Mouse (Mus musculus) C2C12 (cell line): Measurements from ENCODE around the gene Arfgef2.

Experiments used
- CTCF ChIP-seq: IDR thresholded peaks from one replicate; pipeline ENCODE4 v1.5.1; 2011; ENCODE audit not compliant: control insufficient read depth, insufficient read depth, insufficient read length
- MAX ChIP-seq: IDR thresholded peaks from one replicate; pipeline ENCODE4 v1.6.1; 2011; ENCODE audit warnings: mild to moderate bottlenecking, control low read depth
- MYOD1 ChIP-seq: IDR thresholded peaks from one replicate; pipeline ENCODE4 v1.6.1; 2011; ENCODE audit warnings: low read depth; ENCODE audit not compliant: control insufficient read depth, insufficient read length
- MYOG ChIP-seq: IDR thresholded peaks from one replicate; pipeline ENCODE4 v1.6.1; 2011; ENCODE audit not compliant: control insufficient read depth, insufficient read length; ENCODE audit errors: extremely low read depth

DNA sequence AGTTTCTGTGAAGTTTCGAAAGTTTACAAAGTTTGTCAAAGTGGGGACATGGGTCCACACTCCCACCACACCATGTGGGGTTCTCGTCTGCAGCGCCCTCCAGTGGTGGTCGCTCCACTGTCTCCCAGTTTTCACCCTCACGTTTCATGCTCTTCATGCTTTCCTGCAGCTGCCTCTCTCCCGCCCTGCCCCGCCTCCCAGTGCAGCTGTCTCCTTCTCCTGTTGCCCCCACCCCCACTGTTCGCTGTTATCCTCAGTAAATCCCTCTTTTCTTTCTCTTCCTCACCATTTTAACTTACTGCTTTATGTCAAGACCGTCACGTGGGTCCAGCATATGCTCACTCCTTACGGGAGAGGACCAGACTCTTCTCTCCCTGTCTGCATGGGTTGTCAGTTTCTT, 82.4 kb downstream of the Arfgef2 start:
- TF ChIP-seq CTCF (peak; percentile 66), MAX (no peak), MYOD1 (peak; percentile 31), MYOG (no peak)
